Mouse (Mus musculus): ENCODE data around the gene Was.

GRCm38 (mm10) chrX:8131393-8131792 is 41.1 kb upstream of the Was start:
- TF ChIP-seq CTCF (IDR thresholded peaks at IDR 0.05; ENCODE audit: low read depth, low read length) (no peak), GATA2 (IDR thresholded peaks at IDR 0.05; ENCODE audit: borderline replicate concordance, low read depth, low read length) (no peak), GATA1 (IDR thresholded peaks at IDR 0.05; ENCODE audit: borderline replicate concordance, low read length) (no peak), TAL1 (conservative IDR thresholded peaks at IDR 0.05; ENCODE audit: low read depth, low read length) (no peak), POLR2AphosphoS5 (IDR thresholded peaks at IDR 0.05; ENCODE audit: insufficient replicate concordance, low read depth, low read length) (no peak)
